Mouse (Mus musculus): ENCODE results near the gene Gabrp. TPM values are rescaled to one million over a fixed set of nuclear protein-coding genes. Genes with fewer than 3 reads are reported as not detected.

Gabrp gene
- polyA plus RNA-seq, 1 experiment from 2014 or later = not detected

- 63% methylated on average over 11 of the region's 11 CpGs for WGBS
- Histone ChIP-seq H3K4me1 (ENCODE audit: control insufficient read depth, insufficient read depth, low read length) (no peaks in the 10 kb centered on the region), H3K27me3 (ENCODE audit: control insufficient read depth, insufficient read depth, low read depth, low read length) (no peaks in the 10 kb centered on the region), H3K9me3 (replicated peaks; ENCODE audit: control insufficient read depth, low read length, poor library complexity, severe bottlenecking) (no peaks in the 10 kb centered on the region), H3K9ac (ENCODE audit: low read depth, low read length) (no peak overlapping the region), H3K4me3 (ENCODE audit: low read depth, low read length) (no peak overlapping the region), H3K36me3 (ENCODE audit: control insufficient read depth, insufficient read depth, low read length) (no peaks in the 10 kb centered on the region), H3K27ac (ENCODE audit: low read length) (no peak overlapping the region), H3K4me2 (ENCODE audit: low read length) (no peak overlapping the region)
- no peak for ATAC-seq
These were observed 34.6 kb downstream of the Gabrp start for GRCm38 (mm10) chr11:33544121-33544520.

GRCm38 (mm10) chr11:33537390-33538125 lies 41.2 kb downstream of the Gabrp start:
- Histone ChIP-seq H3K9ac (ENCODE audit: low read depth, low read length) (no peak overlapping the region), H3K4me1 (ENCODE audit: control insufficient read depth, insufficient read depth, low read length) (no peaks in the 10 kb centered on the region), H3K27me3 (ENCODE audit: control insufficient read depth, insufficient read depth, low read depth, low read length) (no peaks in the 10 kb centered on the region), H3K9me3 (replicated peaks; ENCODE audit: control insufficient read depth, low read length, poor library complexity, severe bottlenecking) (no peaks in the 10 kb centered on the region), H3K4me2 (ENCODE audit: low read length) (no peak overlapping the region), H3K4me3 (ENCODE audit: low read depth, low read length) (no peak overlapping the region), H3K27ac (ENCODE audit: low read length) (no peak overlapping the region), H3K36me3 (ENCODE audit: control insufficient read depth, insufficient read depth, low read length) (no peaks in the 10 kb centered on the region)
- ATAC-seq = no peak
- WGBS = 34% methylated on average over 5 of the region's 5 CpGs

- no peaks in the 10 kb centered on the region for H3K36me3 ChIP-seq (ENCODE audit: control insufficient read depth, insufficient read depth, low read length)
- no peak overlapping the region for H3K9ac ChIP-seq (ENCODE audit: low read depth, low read length)
- H3K9me3 ChIP-seq (replicated peaks; ENCODE audit: control insufficient read depth, low read length, poor library complexity, severe bottlenecking) = no peaks in the 10 kb centered on the region
- no peaks in the 10 kb centered on the region for H3K4me1 ChIP-seq (ENCODE audit: control insufficient read depth, insufficient read depth, low read length)
- no peak overlapping the region for H3K4me3 ChIP-seq (ENCODE audit: low read depth, low read length)
- H3K27me3 ChIP-seq (ENCODE audit: control insufficient read depth, insufficient read depth, low read depth, low read length) = no peaks in the 10 kb centered on the region
- 84% methylated on average over 3 of the region's 3 CpGs for WGBS
- no peak for ATAC-seq
- no peak overlapping the region for H3K4me2 ChIP-seq (ENCODE audit: low read length)
- H3K27ac ChIP-seq (ENCODE audit: low read length) = no peak overlapping the region
These were observed 42.1 kb downstream of the Gabrp start for GRCm38 (mm10) chr11:33536636-33537035.

- H3K27me3 ChIP-seq (ENCODE audit: control insufficient read depth, insufficient read depth, low read depth, low read length) = no peaks in the 10 kb centered on the region
- WGBS = 84% methylated on average over 4 of the region's 4 CpGs
- H3K27ac ChIP-seq (ENCODE audit: low read length) = no peak overlapping the region
- no peak overlapping the region for H3K9ac ChIP-seq (ENCODE audit: low read depth, low read length)
- no peak overlapping the region for H3K4me3 ChIP-seq (ENCODE audit: low read depth, low read length)
- ATAC-seq = no peak
- H3K36me3 ChIP-seq (ENCODE audit: control insufficient read depth, insufficient read depth, low read length) = no peaks in the 10 kb centered on the region
- H3K9me3 ChIP-seq (replicated peaks; ENCODE audit: control insufficient read depth, low read length, poor library complexity, severe bottlenecking) = no peaks in the 10 kb centered on the region
- no peaks in the 10 kb centered on the region for H3K4me1 ChIP-seq (ENCODE audit: control insufficient read depth, insufficient read depth, low read length)
- H3K4me2 ChIP-seq (ENCODE audit: low read length) = no peak overlapping the region
These were observed 44.2 kb downstream of the Gabrp start for GRCm38 (mm10) chr11:33534541-33534940.

- Histone ChIP-seq H3K27ac (ENCODE audit: low read length) (no peak overlapping the region), H3K4me2 (ENCODE audit: low read length) (no peak overlapping the region), H3K9ac (ENCODE audit: low read depth, low read length) (no peak overlapping the region), H3K4me1 (ENCODE audit: control insufficient read depth, insufficient read depth, low read length) (no peaks in the 10 kb centered on the region), H3K36me3 (ENCODE audit: control insufficient read depth, insufficient read depth, low read length) (no peaks in the 10 kb centered on the region), H3K4me3 (ENCODE audit: low read depth, low read length) (no peak overlapping the region), H3K9me3 (replicated peaks; ENCODE audit: control insufficient read depth, low read length, poor library complexity, severe bottlenecking) (no peaks in the 10 kb centered on the region), H3K27me3 (ENCODE audit: control insufficient read depth, insufficient read depth, low read depth, low read length) (no peaks in the 10 kb centered on the region)
- ATAC-seq = no peak
- 79% methylated on average over 3 of the region's 3 CpGs for WGBS
These were observed 45.2 kb downstream of the Gabrp start for GRCm38 (mm10) chr11:33533577-33533976.

DNA sequence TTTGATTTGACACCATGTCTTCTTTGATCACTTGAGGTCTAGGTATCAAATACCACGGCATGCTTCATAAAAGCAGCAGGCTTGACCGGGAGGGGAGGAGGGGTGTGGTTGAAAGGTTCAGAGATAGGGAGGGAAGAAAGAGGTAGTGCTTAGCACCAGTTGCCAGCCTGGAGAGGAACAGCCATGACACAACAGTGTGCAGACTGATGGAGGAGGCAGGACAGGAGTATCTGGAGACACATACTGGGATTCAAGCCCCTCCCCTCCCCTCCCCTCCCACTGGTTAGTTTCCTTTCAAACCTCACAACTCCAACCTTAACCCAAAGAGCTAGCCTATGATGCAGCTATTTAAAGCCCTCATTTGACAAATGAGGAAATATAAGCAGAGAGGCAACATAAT lies 49.2 kb downstream of the Gabrp start:
- Histone ChIP-seq H3K9me3 (replicated peaks; ENCODE audit: control insufficient read depth, low read length, poor library complexity, severe bottlenecking) (no peaks in the 10 kb centered on the region), H3K36me3 (ENCODE audit: control insufficient read depth, insufficient read depth, low read length) (no peaks in the 10 kb centered on the region), H3K4me1 (ENCODE audit: control insufficient read depth, insufficient read depth, low read length) (no peaks in the 10 kb centered on the region), H3K9ac (ENCODE audit: low read depth, low read length) (no peak overlapping the region), H3K27me3 (ENCODE audit: control insufficient read depth, insufficient read depth, low read depth, low read length) (no peaks in the 10 kb centered on the region), H3K4me3 (ENCODE audit: low read depth, low read length) (no peak overlapping the region), H3K4me2 (ENCODE audit: low read length) (no peak overlapping the region), H3K27ac (ENCODE audit: low read length) (no peak overlapping the region)
- ATAC-seq = no peak
- 72% methylated on average over 2 of the region's 2 CpGs for WGBS

- H3K9ac ChIP-seq (ENCODE audit: low read depth, low read length) = peak within 1 kb of the TSS; percentile 88
- 2% methylated on average over 38 of the region's 72 CpGs for WGBS
- peak; percentile 90 for ATAC-seq
- H3K27ac ChIP-seq (ENCODE audit: low read length) = peak within 1 kb of the TSS; percentile 87
- peak within 1 kb of the TSS; percentile 90 for H3K4me3 ChIP-seq (ENCODE audit: low read depth, low read length)
- H3K4me2 ChIP-seq (ENCODE audit: low read length) = peak within 1 kb of the TSS; percentile 62
- peaks cover 6% of the 10 kb centered on the region; the same call in 1 of the 2 replicates for H3K4me1 ChIP-seq (ENCODE audit: control insufficient read depth, insufficient read depth, low read length)
- H3K36me3 ChIP-seq (ENCODE audit: control insufficient read depth, insufficient read depth, low read length) = no peaks in the 10 kb centered on the region
- H3K27me3 ChIP-seq (ENCODE audit: control insufficient read depth, insufficient read depth, low read depth, low read length) = no peaks in the 10 kb centered on the region
- H3K9me3 ChIP-seq (replicated peaks; ENCODE audit: control insufficient read depth, low read length, poor library complexity, severe bottlenecking) = no peaks in the 10 kb centered on the region
These were observed 65.3 kb downstream of the Gabrp start, which contains the start of gene Ranbp17 for GRCm38 (mm10) chr11:33513376-33513991. TSS of gene Ranbp17 (minus strand) at chr11:33513746.

DNA sequence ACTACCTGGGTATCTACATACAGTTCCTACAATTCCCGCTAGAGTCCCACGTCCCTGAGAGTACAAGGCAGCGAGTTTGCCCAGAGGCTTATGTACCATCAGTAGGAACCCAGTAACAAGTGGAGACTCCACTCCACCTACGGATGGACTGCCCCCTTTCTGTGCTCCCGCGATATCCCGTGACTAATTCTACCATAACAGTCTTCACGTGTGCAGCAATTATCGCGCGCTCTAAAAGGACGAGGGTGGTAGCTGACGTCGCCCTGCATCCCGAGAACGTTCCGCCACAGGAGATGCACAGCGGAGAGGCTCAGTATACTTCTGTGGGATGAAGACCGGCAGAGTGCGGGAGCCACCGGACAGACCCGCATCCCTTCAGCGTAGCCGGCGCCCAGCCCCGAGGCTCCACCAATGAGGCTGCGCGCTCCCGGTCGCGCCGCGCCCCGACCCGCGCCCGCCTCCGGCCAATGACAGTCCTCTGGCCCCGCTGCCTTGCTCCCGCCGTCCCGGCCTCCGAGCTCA lies 65.8 kb downstream of the Gabrp start:
- H3K4me1 ChIP-seq (ENCODE audit: control insufficient read depth, insufficient read depth, low read length) = peaks cover 6% of the 10 kb centered on the region; the same call in 1 of the 2 replicates
- H3K4me3 ChIP-seq (ENCODE audit: low read depth, low read length) = peak overlapping the region; percentile 90
- WGBS = under 1% methylated on average over 43 of the region's 43 CpGs
- H3K4me2 ChIP-seq (ENCODE audit: low read length) = peak overlapping the region; percentile 62
- H3K9ac ChIP-seq (ENCODE audit: low read depth, low read length) = peak overlapping the region; percentile 88
- ATAC-seq = peak; percentile 92
- no peaks in the 10 kb centered on the region for H3K9me3 ChIP-seq (replicated peaks; ENCODE audit: control insufficient read depth, low read length, poor library complexity, severe bottlenecking)
- H3K27me3 ChIP-seq (ENCODE audit: control insufficient read depth, insufficient read depth, low read depth, low read length) = no peaks in the 10 kb centered on the region
- peak overlapping the region; percentile 87 for H3K27ac ChIP-seq (ENCODE audit: low read length)
- no peaks in the 10 kb centered on the region for H3K36me3 ChIP-seq (ENCODE audit: control insufficient read depth, insufficient read depth, low read length)

DNA sequence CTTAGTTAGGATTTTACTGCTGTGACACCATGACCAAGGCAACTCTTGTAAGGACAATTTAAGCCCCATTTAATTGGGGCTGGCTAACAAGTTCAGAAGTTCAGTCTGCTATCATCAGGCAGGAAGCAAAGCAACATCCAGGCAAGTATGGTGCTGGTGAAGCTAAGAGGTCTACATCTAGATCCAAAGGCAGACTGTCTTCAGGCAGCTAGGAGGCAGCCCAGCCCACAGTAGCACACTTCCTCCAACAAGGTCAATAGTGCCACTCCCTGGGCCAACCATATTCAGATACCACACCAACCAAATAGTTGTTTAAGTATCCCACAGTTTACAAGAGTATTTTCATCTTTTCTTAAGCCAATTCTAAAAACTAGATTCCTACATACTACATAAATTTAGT lies 69.4 kb downstream of the Gabrp start:
- H3K9me3 ChIP-seq (replicated peaks; ENCODE audit: control insufficient read depth, low read length, poor library complexity, severe bottlenecking) = no peaks in the 10 kb centered on the region
- H3K27me3 ChIP-seq (ENCODE audit: control insufficient read depth, insufficient read depth, low read depth, low read length) = no peaks in the 10 kb centered on the region
- H3K4me3 ChIP-seq (ENCODE audit: low read depth, low read length) = no peak overlapping the region
- H3K27ac ChIP-seq (ENCODE audit: low read length) = no peak overlapping the region
- H3K36me3 ChIP-seq (ENCODE audit: control insufficient read depth, insufficient read depth, low read length) = no peaks in the 10 kb centered on the region
- H3K4me2 ChIP-seq (ENCODE audit: low read length) = no peak overlapping the region
- peaks cover 6% of the 10 kb centered on the region; the same call in 1 of the 2 replicates for H3K4me1 ChIP-seq (ENCODE audit: control insufficient read depth, insufficient read depth, low read length)
- H3K9ac ChIP-seq (ENCODE audit: low read depth, low read length) = no peak overlapping the region
- ATAC-seq = no peak

Data from midbrain, embryonic 16.5 days (tissue).